Mouse (Mus musculus) kidney, adult 2 months (tissue): ENCODE data around the gene Esrrg. TPM values are rescaled to one million over a fixed set of nuclear protein-coding genes. Genes with fewer than 3 reads are reported as not detected.
A peak's percentile ranks its signal among the peaks of the same experiment; 100 is the strongest.

Experiments used
- DNase-seq: peaks from one replicate; pipeline ENCODE4 v3.0.0; 2021
- H3K27ac ChIP-seq: fragments of 200-500 bp; 2 replicates; pipeline ENCODE4 v1.5.1; 2012; ENCODE audit warnings: low read depth, low read length, control low read depth, inconsistent platforms; ENCODE audit not compliant: insufficient read depth
- H3K27me3 ChIP-seq: fragments of 200-500 bp; replicated peaks from 2 replicates; pipeline ENCODE4 v1.6.1; 2012; ENCODE audit warnings: mild to moderate bottlenecking, moderate library complexity, low read length, inconsistent platforms; ENCODE audit not compliant: control insufficient read depth, insufficient read depth
- H3K36me3 ChIP-seq: fragments of 200-500 bp; 2 replicates; pipeline ENCODE4 v1.6.1; 2012; ENCODE audit warnings: mild to moderate bottlenecking, moderate library complexity, low read length, inconsistent platforms; ENCODE audit not compliant: control insufficient read depth, insufficient read depth
- H3K4me1 ChIP-seq: fragments of 200-500 bp; 2 replicates; pipeline ENCODE4 v1.6.1; 2011; ENCODE audit warnings: low read length; ENCODE audit not compliant: control insufficient read depth, insufficient read depth
- H3K4me3 ChIP-seq: fragments of 200-500 bp; 2 replicates; pipeline ENCODE4 v1.5.1; 2011; ENCODE audit warnings: mild to moderate bottlenecking, low read depth, low read length, control low read depth; ENCODE audit not compliant: insufficient read depth
- CTCF ChIP-seq: fragments of 200-500 bp; conservative IDR thresholded peaks from 2 replicates; pipeline ENCODE4 v1.5.1; 2011; ENCODE audit warnings: low read depth, mild to moderate bottlenecking, control low read depth, low read length, moderate library complexity, mixed read lengths; ENCODE audit not compliant: insufficient read depth, insufficient read length
- POLR2A ChIP-seq: fragments of 200-500 bp; IDR thresholded peaks from one replicate; pipeline ENCODE4 v1.6.1; 2011; ENCODE audit warnings: low read depth, low read length, control low read depth
- WGBS: fragments of 180-500 bp; shearing (Covaris S2); methylation state at CpG from one replicate; pipeline ENCODE4 v1.1.7; 2018; 5-methylcytosine and 5-hydroxymethylcytosine counted together
- polyA plus RNA-seq: library from polyadenylated mRNA; depleted of rRNA; stranded (reverse); fragments of >200 nt; gene quantifications from 2 replicates; pipeline ENCODE4 v1.2.3, GENCODE M21; 2012

The Esrrg gene
- polyA plus RNA-seq, 1 experiment, result 24.2 TPM

- Histone ChIP-seq H3K4me1 (0 out of 2 replicates have a peak, but pooled peaks cover 2% of the 10 kb centered on the region), H3K4me3 (no peak overlapping the region), H3K27ac (no peak overlapping the region), H3K36me3 (no peaks in the 10 kb centered on the region), H3K27me3 (no peaks in the 10 kb centered on the region)
- DNase-seq, result no peak
- WGBS, result 88% methylated on average over 7 of the region's 7 CpGs
- TF ChIP-seq POLR2A (no peak), CTCF (no peak)
These were observed 288.3 kb downstream of the Esrrg start for GRCm38 (mm10) chr1:187896910-187897309.

GRCm38 (mm10) chr1:187899541-187899940 is 290.9 kb downstream of the Esrrg start:
- Histone ChIP-seq H3K4me3 (no peak overlapping the region), H3K27me3 (no peaks in the 10 kb centered on the region), H3K4me1 (peaks cover 6% of the 10 kb centered on the region; the same call in 1 of the 2 replicates), H3K36me3 (no peaks in the 10 kb centered on the region), H3K27ac (no peak overlapping the region)
- WGBS, result 69% methylated on average over 4 of the region's 4 CpGs
- DNase-seq, result no peak
- TF ChIP-seq CTCF (no peak), POLR2A (no peak)

GRCm38 (mm10) chr1:187900756-187901155 is 292.2 kb downstream of the Esrrg start:
- H3K36me3 ChIP-seq, result no peaks in the 10 kb centered on the region
- H3K4me1 ChIP-seq, result peaks cover 6% of the 10 kb centered on the region; the same call in 1 of the 2 replicates
- H3K27me3 ChIP-seq, result no peaks in the 10 kb centered on the region
- no peak for DNase-seq
- no peak overlapping the region for H3K4me3 ChIP-seq
- no peak overlapping the region for H3K27ac ChIP-seq
- no peak for TF ChIP-seq CTCF
- no peak for TF ChIP-seq POLR2A
- 38% methylated on average over 6 of the region's 6 CpGs for WGBS

GRCm38 (mm10) chr1:187902176-187902575 is 293.6 kb downstream of the Esrrg start:
- no peak overlapping the region for H3K4me3 ChIP-seq
- TF ChIP-seq POLR2A (no peak), CTCF (no peak)
- peaks cover 6% of the 10 kb centered on the region; the same call in 1 of the 2 replicates for H3K4me1 ChIP-seq
- no peaks in the 10 kb centered on the region for H3K27me3 ChIP-seq
- H3K36me3 ChIP-seq, result no peaks in the 10 kb centered on the region
- peak; percentile 31 for DNase-seq
- 26% methylated on average over 3 of the region's 3 CpGs for WGBS
- no peak overlapping the region for H3K27ac ChIP-seq

GRCm38 (mm10) chr1:187904731-187905130 is 296.1 kb downstream of the Esrrg start:
- no peaks in the 10 kb centered on the region for H3K36me3 ChIP-seq
- 62% methylated on average over 4 of the region's 4 CpGs for WGBS
- no peak for DNase-seq
- no peak overlapping the region for H3K27ac ChIP-seq
- H3K4me1 ChIP-seq, result peaks cover 10% of the 10 kb centered on the region; the same call in 1 of the 2 replicates
- H3K4me3 ChIP-seq, result no peak overlapping the region
- no peaks in the 10 kb centered on the region for H3K27me3 ChIP-seq
- no peak for TF ChIP-seq POLR2A
- TF ChIP-seq CTCF, result no peak

GRCm38 (mm10) chr1:187907407-187907806 is 298.8 kb downstream of the Esrrg start:
- TF ChIP-seq CTCF (no peak), POLR2A (no peak)
- no peak overlapping the region for H3K27ac ChIP-seq
- 78% methylated on average over 7 of the region's 7 CpGs for WGBS

GRCm38 (mm10) chr1:187907871-187908270 is 299.3 kb downstream of the Esrrg start:
- whole genome bisulfite sequencing, result 24% methylated on average over 3 of the region's 3 CpGs
- no peak for DNase-seq
- TF ChIP-seq POLR2A (no peak), CTCF (no peak)
- 0 out of 2 replicates have a peak, but pooled peaks cover 4% of the 10 kb centered on the region for H3K4me1 ChIP-seq
- H3K4me3 ChIP-seq, result no peak overlapping the region
- no peaks in the 10 kb centered on the region for H3K36me3 ChIP-seq
- no peaks in the 10 kb centered on the region for H3K27me3 ChIP-seq
- no peak overlapping the region for H3K27ac ChIP-seq

More at GRCm38 (mm10) chr1:187907407-187907806, 298.8 kb downstream of the Esrrg start:
- DNase-seq, result no peak
- Histone ChIP-seq H3K4me1 (0 out of 2 replicates have a peak, but pooled peaks cover 4% of the 10 kb centered on the region), H3K36me3 (no peaks in the 10 kb centered on the region), H3K4me3 (no peak overlapping the region), H3K27me3 (no peaks in the 10 kb centered on the region)
